ENCODE assay signal across 14 mouse cellular contexts in genomic region chr13:102122341-102122740, GRCm38 (mm10).
"Had no signal": no experiment of that assay in that cellular context is flagged by ENCODE, and none has a peak within 500 bp of the region (broad histone marks: within the 10 kb centered on the region; RNA-seq: fewer than 3 reads in every experiment).

No protein-coding gene starts in this region.

- DNase-seq: kidney, adult 8-10 months; kidney, postnatal 25 days; left cerebral cortex, postnatal 4 days; lung, embryonic 14.5 days; lung, postnatal 4 days; right cerebral cortex, adult 18-20 months; spleen, adult 18-20 months; thymus, adult 18-20 months; thymus, postnatal 14 days had no signal

- H3K4me2 ChIP-seq: limb, embryonic 13.5 days; lung, embryonic 14.5 days; midbrain, embryonic 12.5 days; neural tube, embryonic 15.5 days had no signal

- H3K27me3 ChIP-seq: limb, embryonic 13.5 days; midbrain, embryonic 12.5 days; neural tube, embryonic 15.5 days had no signal

- H3K27ac ChIP-seq: left cerebral cortex, adult 2 months; limb, embryonic 13.5 days; liver, embryonic 14.5 days; midbrain, embryonic 12.5 days; neural tube, embryonic 15.5 days had no signal

- H3K36me3 ChIP-seq: limb, embryonic 13.5 days; midbrain, embryonic 12.5 days; neural tube, embryonic 15.5 days had no signal

- H3K4me3 ChIP-seq: left cerebral cortex, adult 2 months; limb, embryonic 13.5 days; midbrain, embryonic 12.5 days; neural tube, embryonic 15.5 days had no signal
